Mouse (Mus musculus) heart, adult 2 months (tissue): Measurements from ENCODE around the gene Rbms1.

Source experiments
- CTCF ChIP-seq: fragments of 200-600 bp; IDR thresholded peaks from 2 replicates; pipeline ENCODE4 v1.8.1; 2022; ENCODE audit warnings: antibody characterized with exemption, mild to moderate bottlenecking, moderate library complexity
- POLR2A ChIP-seq: fragments of 200-500 bp; IDR thresholded peaks from 2 replicates; pipeline ENCODE4 v1.6.1; 2011; ENCODE audit warnings: mild to moderate bottlenecking, low read depth, low read length, control low read depth; ENCODE audit not compliant: insufficient read depth

DNA sequence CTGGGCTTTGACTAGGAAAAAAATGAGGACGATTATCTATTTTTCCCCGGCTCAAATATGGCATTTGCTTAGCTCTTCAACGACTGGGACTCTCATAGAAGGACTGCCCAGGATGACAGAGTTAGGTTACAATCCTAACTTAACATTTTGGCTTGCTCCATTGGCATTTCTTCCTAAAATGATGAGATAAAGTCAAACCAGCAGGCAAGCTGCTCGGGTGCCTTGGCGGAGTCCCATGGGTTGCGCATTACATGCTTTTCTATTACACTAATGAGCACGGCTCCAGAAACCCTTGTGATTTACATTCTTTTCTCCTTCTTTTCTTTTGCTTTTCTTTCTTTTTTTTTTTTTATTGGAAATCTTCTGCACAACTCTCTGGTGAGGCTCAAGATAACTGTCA, 128.7 kb downstream of the Rbms1 start:
- no peak for TF ChIP-seq CTCF
- no peak for TF ChIP-seq POLR2A
